Mouse (Mus musculus) liver, embryonic 11.5 days (tissue): Measurements from ENCODE around the gene Mark4. TPM values are rescaled to one million over a fixed set of nuclear protein-coding genes. Genes with fewer than 3 reads are reported as not detected.

ENCODE experiments used
- ATAC-seq: fragments of 200-750 bp; cut with Nextera tagmentation; replicated peaks from 2 replicates; pipeline ENCODE4 v1.8.0; 2017; ENCODE audit warnings: moderate number of reproducible peaks, mild to moderate bottlenecking, moderate TSS enrichment, moderate library complexity; ENCODE audit not compliant: low FRiP score
- DNase-seq: peaks from one replicate; pipeline ENCODE4 v3.0.0-alpha.2; 2017; ENCODE audit warnings: low spot score
- H3K27ac ChIP-seq: fragments of 300-500 bp; sonication (generic); 2 replicates; pipeline ENCODE4 v1.5.1; 2014; ENCODE audit warnings: mild to moderate bottlenecking, low read depth, low read length, control low read depth
- H3K27me3 ChIP-seq: fragments of 300-500 bp; sonication (generic); replicated peaks from 2 replicates; pipeline ENCODE4 v1.6.1; 2014; ENCODE audit warnings: low read length, mixed read lengths; ENCODE audit not compliant: control insufficient read depth, insufficient read depth
- H3K36me3 ChIP-seq: fragments of 300-500 bp; sonication (generic); 2 replicates; pipeline ENCODE4 v1.6.1; 2014; ENCODE audit warnings: mild to moderate bottlenecking, low read length, moderate library complexity, mixed read lengths; ENCODE audit not compliant: control insufficient read depth, insufficient read depth
- H3K4me1 ChIP-seq: fragments of 300-500 bp; sonication (generic); replicated peaks from 2 replicates; pipeline ENCODE4 v1.6.1; 2014; ENCODE audit warnings: low read length, mixed read lengths; ENCODE audit not compliant: control insufficient read depth, insufficient read depth
- H3K4me2 ChIP-seq: fragments of 300-500 bp; sonication (generic); 2 replicates; pipeline ENCODE4 v1.6.1; 2014; ENCODE audit warnings: mild to moderate bottlenecking, control low read depth, moderate library complexity
- H3K4me3 ChIP-seq: fragments of 300-500 bp; sonication (generic); 2 replicates; pipeline ENCODE4 v1.5.1; 2014; ENCODE audit warnings: low read depth, low read length, control low read depth
- H3K9ac ChIP-seq: fragments of 300-500 bp; sonication (generic); 2 replicates; pipeline ENCODE4 v1.6.1; 2014; ENCODE audit warnings: low read depth, low read length, control low read depth
- H3K9me3 ChIP-seq: fragments of 300-500 bp; sonication (generic); 2 replicates; pipeline ENCODE4 v1.6.1; 2016; ENCODE audit warnings: low read length, inconsistent platforms, mixed read lengths; ENCODE audit not compliant: control insufficient read depth
- WGBS: fragments of 180-500 bp; shearing (Covaris S2); extraction: QIAGEN DNeasy Blood & Tissue Kit; methylation state at CpG from one replicate; pipeline ENCODE4 v1.1.7; 2014; 5-methylcytosine and 5-hydroxymethylcytosine counted together
- polyA plus RNA-seq: library from polyadenylated mRNA; unstranded; fragments of >200 nt; fragmentation: Nextera tagmentation; extraction: Ambion mirVana; gene quantifications from 2 replicates; pipeline ENCODE4 v1.2.1, GENCODE M21; 2014

Gene Mark4
- polyA plus RNA-seq, 1 experiment from 2014 or later, result 7.7 TPM

DNA sequence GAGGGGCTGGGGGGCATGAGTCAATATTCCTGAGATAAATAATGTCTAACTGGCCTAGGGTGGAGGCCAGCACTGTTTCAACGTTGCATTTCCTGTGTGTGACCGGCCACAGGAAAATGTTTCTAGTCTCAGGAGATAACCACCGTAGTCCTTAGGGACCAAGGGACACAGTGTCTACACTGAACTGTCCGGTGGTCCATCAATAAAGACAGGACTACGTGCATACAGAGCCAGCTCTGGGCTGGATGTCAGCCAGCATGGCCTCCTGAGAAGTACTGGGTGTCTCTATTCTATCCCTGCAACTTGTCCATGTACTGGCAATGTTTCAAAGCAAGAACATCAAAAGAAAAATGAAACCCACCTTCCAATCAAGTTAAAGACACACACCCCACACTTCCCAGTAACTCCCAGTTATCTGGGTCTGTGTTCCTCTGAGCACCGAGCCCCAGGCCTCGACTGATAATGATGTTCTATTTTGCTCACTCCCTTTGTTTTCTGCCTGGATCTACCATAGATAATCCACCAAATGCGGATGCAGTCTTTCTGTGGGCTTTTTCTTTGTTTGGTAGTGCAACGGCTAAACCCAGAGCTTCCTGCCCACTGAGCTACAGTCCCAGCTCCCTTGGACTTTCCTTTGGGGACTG lies 17.1 kb downstream of the Mark4 start:
- Histone ChIP-seq H3K9ac (no peak overlapping the region), H3K4me3 (no peak overlapping the region), H3K4me2 (no peak overlapping the region), H3K9me3 (no peaks in the 10 kb centered on the region), H3K36me3 (peaks cover 22% of the 10 kb centered on the region; the same call in 1 of the 2 replicates), H3K27ac (peak overlapping the region; percentile 47), H3K4me1 (peaks cover 11% of the 10 kb centered on the region), H3K27me3 (no peaks in the 10 kb centered on the region)
- WGBS, result 49% methylated on average over 9 of the region's 9 CpGs
- DNase-seq (no peak), ATAC-seq (peak; percentile 65)

- Histone ChIP-seq H3K27ac (no peak overlapping the region), H3K27me3 (no peaks in the 10 kb centered on the region), H3K9me3 (peaks cover 4% of the 10 kb centered on the region; the same call in 1 of the 2 replicates), H3K36me3 (peaks cover 57% of the 10 kb centered on the region), H3K4me3 (no peak overlapping the region), H3K4me2 (no peak overlapping the region), H3K9ac (no peak overlapping the region), H3K4me1 (peaks cover 8% of the 10 kb centered on the region)
- ATAC-seq, result no peak
- no peak for DNase-seq
- WGBS, result 91% methylated on average over 9 of the region's 9 CpGs
Measured at GRCm38 (mm10) chr7:19437048-19437447, 21.6 kb downstream of the Mark4 start.

DNA sequence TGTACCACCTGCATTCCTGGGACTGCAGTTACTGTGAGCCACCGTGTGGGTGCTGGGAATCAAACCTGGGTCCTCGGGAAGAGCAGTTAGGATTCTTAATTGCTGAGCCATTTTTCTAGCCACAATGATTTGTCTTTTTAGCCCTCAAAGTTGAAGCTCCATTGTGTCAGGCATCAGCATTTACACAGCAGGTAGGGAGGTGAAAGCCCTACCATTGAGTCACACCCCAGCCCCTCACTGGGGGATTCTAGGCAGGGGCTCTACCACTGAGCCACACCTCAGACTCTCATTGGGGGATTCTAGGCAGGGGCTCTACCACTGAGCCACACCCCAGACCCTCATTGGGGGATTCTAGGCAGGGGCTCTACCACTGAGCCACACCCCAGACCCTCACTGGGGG lies 22.3 kb downstream of the Mark4 start:
- Histone ChIP-seq H3K9ac (no peak overlapping the region), H3K27me3 (no peaks in the 10 kb centered on the region), H3K4me2 (no peak overlapping the region), H3K4me1 (peaks cover 3% of the 10 kb centered on the region), H3K27ac (no peak overlapping the region), H3K9me3 (peaks cover 4% of the 10 kb centered on the region; the same call in 1 of the 2 replicates), H3K4me3 (no peak overlapping the region), H3K36me3 (peaks cover 56% of the 10 kb centered on the region)
- 94% methylated on average over 2 of the region's 2 CpGs for WGBS
- DNase-seq, result no peak
- ATAC-seq, result no peak

- no peak overlapping the region for H3K9ac ChIP-seq
- H3K4me1 ChIP-seq, result no peaks in the 10 kb centered on the region
- peaks cover 63% of the 10 kb centered on the region for H3K36me3 ChIP-seq
- 96% methylated on average over 2 of the region's 2 CpGs for WGBS
- H3K9me3 ChIP-seq, result peaks cover 4% of the 10 kb centered on the region; the same call in 1 of the 2 replicates
- DNase-seq, result no peak
- no peak overlapping the region for H3K27ac ChIP-seq
- no peak for ATAC-seq
- H3K4me3 ChIP-seq, result no peak overlapping the region
- no peaks in the 10 kb centered on the region for H3K27me3 ChIP-seq
- no peak overlapping the region for H3K4me2 ChIP-seq
Measured at GRCm38 (mm10) chr7:19432475-19432874, 26.1 kb downstream of the Mark4 start.

DNA sequence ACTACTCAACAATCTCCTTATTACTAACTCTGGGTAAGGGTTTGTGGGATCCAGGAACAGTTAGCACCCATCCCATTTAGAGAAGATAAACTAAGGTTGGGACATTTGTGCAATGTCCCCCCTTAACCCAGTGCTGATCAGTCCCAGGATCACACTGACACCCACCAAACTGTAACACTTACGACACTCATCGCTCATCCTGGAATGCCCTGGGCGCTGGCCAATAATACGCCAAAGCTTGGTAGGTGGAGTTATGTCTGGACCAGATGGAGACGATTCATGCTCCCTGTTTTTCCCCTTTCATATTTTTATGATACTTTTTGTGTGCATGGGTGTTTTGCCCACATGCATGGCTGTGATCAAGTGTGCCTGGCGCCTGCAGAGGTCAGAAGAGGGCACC lies 28.2 kb downstream of the Mark4 start:
- ATAC-seq (no peak), DNase-seq (no peak)
- Histone ChIP-seq H3K4me3 (no peak overlapping the region), H3K9me3 (peaks cover 4% of the 10 kb centered on the region; the same call in 1 of the 2 replicates), H3K9ac (no peak overlapping the region), H3K4me1 (no peaks in the 10 kb centered on the region), H3K36me3 (peaks cover 55% of the 10 kb centered on the region), H3K27ac (no peak overlapping the region), H3K4me2 (no peak overlapping the region), H3K27me3 (no peaks in the 10 kb centered on the region)
- WGBS, result 88% methylated on average over 6 of the region's 6 CpGs

DNA sequence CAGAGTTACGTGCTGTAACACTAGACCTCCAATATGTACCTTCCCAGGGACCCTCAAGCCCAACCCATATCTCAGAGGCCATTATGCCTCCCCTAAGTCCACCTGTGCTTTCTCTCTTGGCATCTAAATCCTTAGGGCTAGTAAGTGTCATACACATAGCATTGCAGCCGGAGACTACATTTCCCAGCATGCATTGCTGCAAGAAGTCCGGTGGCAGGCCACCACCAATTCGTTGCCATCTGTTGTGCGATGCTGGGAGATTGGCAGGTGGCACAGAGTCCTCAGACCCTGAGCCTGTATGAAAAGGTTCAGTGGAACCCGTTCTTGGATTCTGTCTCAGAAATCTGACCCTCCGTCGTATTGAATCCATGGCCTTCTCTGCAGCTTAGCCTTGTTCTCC lies 28.9 kb downstream of the Mark4 start:
- 77% methylated on average over 8 of the region's 8 CpGs for WGBS
- peaks cover 4% of the 10 kb centered on the region; the same call in 1 of the 2 replicates for H3K9me3 ChIP-seq
- no peaks in the 10 kb centered on the region for H3K4me1 ChIP-seq
- ATAC-seq (no peak), DNase-seq (no peak)
- peaks cover 50% of the 10 kb centered on the region for H3K36me3 ChIP-seq
- no peak overlapping the region for H3K9ac ChIP-seq
- no peak overlapping the region for H3K4me2 ChIP-seq
- no peaks in the 10 kb centered on the region for H3K27me3 ChIP-seq
- H3K4me3 ChIP-seq, result no peak overlapping the region
- H3K27ac ChIP-seq, result no peak overlapping the region

- peaks cover 4% of the 10 kb centered on the region; the same call in 1 of the 2 replicates for H3K9me3 ChIP-seq
- H3K4me3 ChIP-seq, result no peak overlapping the region
- no peaks in the 10 kb centered on the region for H3K4me1 ChIP-seq
- no peak overlapping the region for H3K9ac ChIP-seq
- H3K27me3 ChIP-seq, result no peaks in the 10 kb centered on the region
- H3K27ac ChIP-seq, result no peak overlapping the region
- H3K36me3 ChIP-seq, result peaks cover 34% of the 10 kb centered on the region
- DNase-seq (no peak), ATAC-seq (no peak)
- 80% methylated on average over 15 of the region's 15 CpGs for WGBS
- no peak overlapping the region for H3K4me2 ChIP-seq
Measured at GRCm38 (mm10) chr7:19427999-19428650, 30.5 kb downstream of the Mark4 start.

DNA sequence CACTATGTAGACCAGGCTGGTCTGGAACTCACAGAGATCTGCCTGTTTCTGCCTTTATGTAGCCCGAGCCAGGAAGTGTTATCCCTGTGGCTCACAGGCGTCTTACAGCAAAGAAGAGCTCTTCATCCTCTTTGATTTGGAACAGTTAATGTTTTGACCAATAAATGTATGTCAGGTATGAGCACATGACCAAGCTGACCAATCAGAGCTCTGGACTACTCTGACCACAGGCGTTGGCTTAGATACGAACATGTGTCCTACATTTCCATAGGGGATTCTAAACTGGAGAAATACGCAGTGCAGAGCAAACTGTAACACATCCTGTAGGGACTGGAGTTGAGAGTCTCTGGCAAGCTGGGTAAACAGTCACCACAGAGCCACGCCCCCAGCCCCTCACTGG lies 31.7 kb downstream of the Mark4 start:
- Histone ChIP-seq H3K4me3 (no peak overlapping the region), H3K4me1 (no peaks in the 10 kb centered on the region), H3K27ac (no peak overlapping the region), H3K27me3 (no peaks in the 10 kb centered on the region), H3K9me3 (no peaks in the 10 kb centered on the region), H3K36me3 (peaks cover 22% of the 10 kb centered on the region), H3K4me2 (no peak overlapping the region), H3K9ac (no peak overlapping the region)
- 89% methylated on average over 6 of the region's 6 CpGs for WGBS
- no peak for ATAC-seq
- no peak for DNase-seq

DNA sequence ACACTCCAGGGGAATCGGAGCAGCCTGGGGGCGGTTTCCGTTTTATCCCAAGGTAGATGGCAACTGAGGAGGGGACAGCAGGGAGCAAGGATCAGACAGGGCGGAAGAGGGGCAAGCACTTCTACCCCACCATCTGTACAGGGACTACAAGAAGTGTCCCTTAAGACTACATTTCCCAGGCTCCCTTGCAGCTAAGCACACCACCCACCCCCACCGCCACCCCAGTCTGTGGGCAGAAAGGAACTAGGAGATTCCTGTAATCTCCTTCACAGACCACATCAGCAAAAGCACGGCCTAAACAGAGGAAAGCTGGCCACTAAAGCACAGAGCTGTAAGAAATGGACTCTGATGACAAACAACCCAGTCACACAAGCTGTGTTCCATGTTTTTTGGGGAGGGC lies 32.3 kb downstream of the Mark4 start:
- no peak overlapping the region for H3K9ac ChIP-seq
- DNase-seq, result no peak
- H3K4me3 ChIP-seq, result no peak overlapping the region
- WGBS, result 76% methylated on average over 6 of the region's 6 CpGs
- no peaks in the 10 kb centered on the region for H3K27me3 ChIP-seq
- peaks cover 21% of the 10 kb centered on the region for H3K36me3 ChIP-seq
- H3K4me2 ChIP-seq, result no peak overlapping the region
- no peak overlapping the region for H3K27ac ChIP-seq
- ATAC-seq, result no peak
- H3K4me1 ChIP-seq, result no peaks in the 10 kb centered on the region
- H3K9me3 ChIP-seq, result no peaks in the 10 kb centered on the region
